Mouse (Mus musculus): Measurements from ENCODE around the gene Ap3d1. TPM values are rescaled to one million over a fixed set of nuclear protein-coding genes. Genes with fewer than 3 reads are reported as not detected.

The Ap3d1 gene
- polyA plus RNA-seq, 1 experiment from 2014 or later = 125 TPM

DNA sequence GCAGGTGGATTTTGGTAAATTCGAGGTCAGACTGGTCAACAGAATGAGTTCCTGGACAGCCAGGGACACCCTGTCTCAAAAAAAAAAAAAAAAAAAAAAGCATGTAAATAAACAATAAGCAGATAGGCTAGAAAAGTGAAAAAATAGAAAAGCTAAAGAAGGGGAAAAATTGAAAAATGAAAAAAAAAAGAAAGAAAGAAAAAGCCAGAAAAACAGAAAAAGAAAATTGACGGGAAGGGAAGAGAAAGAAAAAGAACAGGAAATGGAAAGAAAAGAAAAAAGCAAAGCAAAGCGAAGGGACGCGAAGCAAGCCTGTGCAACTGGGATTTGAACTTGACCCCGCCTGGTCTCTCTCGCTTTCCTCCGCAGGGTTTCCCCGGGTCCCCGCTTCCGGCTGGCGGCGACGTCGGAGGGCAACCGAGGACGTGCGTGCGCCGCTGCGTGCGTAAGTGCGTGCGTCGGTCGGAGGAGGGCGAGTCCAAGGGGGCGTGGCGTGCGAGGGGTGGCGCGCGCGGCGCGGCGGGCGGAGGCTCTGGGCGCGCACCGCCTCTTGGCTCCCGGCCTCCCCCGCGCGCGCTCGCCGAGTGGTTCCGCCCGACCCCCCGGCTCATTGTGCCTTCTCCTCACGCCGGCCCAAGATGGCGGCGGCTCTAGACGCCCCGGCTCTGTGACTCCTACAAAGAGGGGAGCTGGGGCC, 12.7 kb upstream of the Ap3d1 start, which contains the start of gene Dot1l:
TSS of gene Dot1l (plus strand) at position 613 of the 697 bp plus-strand sequence.
- WGBS = 1% methylated on average over 41 of the region's 57 CpGs
- H3K4me3 ChIP-seq (ENCODE audit: low read depth, low read length) = peak within 1 kb of the TSS; percentile 95
- H3K27me3 ChIP-seq (ENCODE audit: control insufficient read depth, insufficient read depth, low read length) = no peaks in the 10 kb centered on the region
- peak; percentile 90 for ATAC-seq (ENCODE audit: low read depth)
- H3K4me1 ChIP-seq (ENCODE audit: control insufficient read depth, insufficient read depth, low read length) = peaks cover 27% of the 10 kb centered on the region
- peak within 1 kb of the TSS; percentile 89 for H3K4me2 ChIP-seq (ENCODE audit: low read depth, low read length)
- H3K36me3 ChIP-seq (ENCODE audit: control insufficient read depth, insufficient read depth, low read length) = no peaks in the 10 kb centered on the region
- H3K9ac ChIP-seq (replicated peaks; ENCODE audit: low read depth, low read length) = peak within 1 kb of the TSS; percentile 97
- no peaks in the 10 kb centered on the region for H3K9me3 ChIP-seq (ENCODE audit: control insufficient read depth, low read length)
- H3K27ac ChIP-seq (ENCODE audit: low read depth, low read length) = peak within 1 kb of the TSS; percentile 89

- 4% methylated on average over 6 of the region's 6 CpGs for WGBS
- peak; percentile 38; the same call in 1 of the 2 replicates for ATAC-seq (ENCODE audit: low read depth)
- Histone ChIP-seq H3K36me3 (ENCODE audit: control insufficient read depth, insufficient read depth, low read length) (no peaks in the 10 kb centered on the region), H3K4me3 (ENCODE audit: low read depth, low read length) (no peak overlapping the region), H3K9me3 (ENCODE audit: control insufficient read depth, low read length) (no peaks in the 10 kb centered on the region), H3K27me3 (ENCODE audit: control insufficient read depth, insufficient read depth, low read length) (no peaks in the 10 kb centered on the region), H3K4me1 (ENCODE audit: control insufficient read depth, insufficient read depth, low read length) (peaks cover 14% of the 10 kb centered on the region), H3K4me2 (ENCODE audit: low read depth, low read length) (peak overlapping the region; percentile 29; the same call in 1 of the 2 replicates), H3K9ac (replicated peaks; ENCODE audit: low read depth, low read length) (no peak overlapping the region), H3K27ac (ENCODE audit: low read depth, low read length) (no peak overlapping the region)
Measured at GRCm38 (mm10) chr10:80752079-80752625, 10.1 kb upstream of the Ap3d1 start.

GRCm38 (mm10) chr10:80751188-80751832, 9.2 kb upstream of the Ap3d1 start:
- Histone ChIP-seq H3K4me3 (ENCODE audit: low read depth, low read length) (no peak overlapping the region), H3K4me1 (ENCODE audit: control insufficient read depth, insufficient read depth, low read length) (peaks cover 8% of the 10 kb centered on the region), H3K4me2 (ENCODE audit: low read depth, low read length) (peak overlapping the region; percentile 29; the same call in 1 of the 2 replicates), H3K9ac (replicated peaks; ENCODE audit: low read depth, low read length) (0 out of 2 replicates have a peak overlapping the region, but pooled peaks have one; percentile 21), H3K9me3 (ENCODE audit: control insufficient read depth, low read length) (no peaks in the 10 kb centered on the region), H3K27me3 (ENCODE audit: control insufficient read depth, insufficient read depth, low read length) (no peaks in the 10 kb centered on the region), H3K27ac (ENCODE audit: low read depth, low read length) (no peak overlapping the region), H3K36me3 (ENCODE audit: control insufficient read depth, insufficient read depth, low read length) (no peaks in the 10 kb centered on the region)
- ATAC-seq (ENCODE audit: low read depth) = no peak
- WGBS = 17% methylated on average over 16 of the region's 16 CpGs

DNA sequence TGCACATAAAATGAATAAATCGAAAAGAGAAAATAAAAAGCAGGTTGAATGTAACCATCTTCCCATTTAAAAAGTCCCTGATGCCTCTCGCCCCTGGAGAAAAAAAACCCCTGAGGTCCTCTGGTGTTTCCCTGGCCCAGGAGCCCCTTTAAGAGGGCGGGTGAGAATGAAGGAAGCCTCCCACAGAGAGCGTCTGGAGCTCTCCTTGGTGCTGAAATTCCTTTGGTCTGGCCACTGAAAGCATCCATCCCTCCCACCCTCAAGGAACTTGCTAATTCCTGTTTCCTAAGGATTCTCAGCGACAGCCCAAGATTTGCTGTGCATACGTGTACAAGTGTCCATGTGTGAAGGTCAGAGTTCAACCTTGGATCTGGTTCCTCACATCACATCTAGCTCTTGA, 6.5 kb upstream of the Ap3d1 start:
- 16% methylated on average over 6 of the region's 6 CpGs for WGBS
- H3K4me2 ChIP-seq (ENCODE audit: low read depth, low read length) = no peak overlapping the region
- no peaks in the 10 kb centered on the region for H3K9me3 ChIP-seq (ENCODE audit: control insufficient read depth, low read length)
- H3K9ac ChIP-seq (replicated peaks; ENCODE audit: low read depth, low read length) = no peak overlapping the region
- no peaks in the 10 kb centered on the region for H3K27me3 ChIP-seq (ENCODE audit: control insufficient read depth, insufficient read depth, low read length)
- ATAC-seq (ENCODE audit: low read depth) = no peak
- H3K4me1 ChIP-seq (ENCODE audit: control insufficient read depth, insufficient read depth, low read length) = no peaks in the 10 kb centered on the region
- H3K4me3 ChIP-seq (ENCODE audit: low read depth, low read length) = no peak overlapping the region
- no peak overlapping the region for H3K27ac ChIP-seq (ENCODE audit: low read depth, low read length)
- no peaks in the 10 kb centered on the region for H3K36me3 ChIP-seq (ENCODE audit: control insufficient read depth, insufficient read depth, low read length)

DNA sequence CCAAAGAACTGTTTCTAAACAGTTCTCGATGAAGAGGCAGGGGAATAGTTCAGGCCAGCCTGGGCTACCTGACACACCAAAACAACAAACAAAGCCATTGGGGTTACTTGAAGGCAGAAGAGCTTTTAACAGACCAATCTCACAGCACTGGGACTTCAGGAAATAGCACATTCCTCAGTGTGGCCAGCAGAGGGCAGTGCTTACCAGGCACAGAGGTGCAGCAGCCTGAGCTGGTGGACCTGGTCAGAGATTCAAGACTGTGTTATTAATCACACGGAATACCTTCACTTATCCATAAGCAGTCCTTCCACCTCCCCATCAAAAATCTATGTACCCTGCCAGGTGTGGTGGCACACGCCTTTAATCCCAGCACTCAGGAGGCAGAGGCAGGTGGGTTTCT, 5.3 kb upstream of the Ap3d1 start:
- WGBS = 19% methylated on average over 3 of the region's 3 CpGs
- no peak overlapping the region for H3K4me2 ChIP-seq (ENCODE audit: low read depth, low read length)
- H3K9me3 ChIP-seq (ENCODE audit: control insufficient read depth, low read length) = no peaks in the 10 kb centered on the region
- no peaks in the 10 kb centered on the region for H3K27me3 ChIP-seq (ENCODE audit: control insufficient read depth, insufficient read depth, low read length)
- H3K36me3 ChIP-seq (ENCODE audit: control insufficient read depth, insufficient read depth, low read length) = no peaks in the 10 kb centered on the region
- H3K4me3 ChIP-seq (ENCODE audit: low read depth, low read length) = no peak overlapping the region
- H3K9ac ChIP-seq (replicated peaks; ENCODE audit: low read depth, low read length) = no peak overlapping the region
- H3K4me1 ChIP-seq (ENCODE audit: control insufficient read depth, insufficient read depth, low read length) = 0 out of 2 replicates have a peak, but pooled peaks cover 3% of the 10 kb centered on the region
- ATAC-seq (ENCODE audit: low read depth) = no peak
- no peak overlapping the region for H3K27ac ChIP-seq (ENCODE audit: low read depth, low read length)

DNA sequence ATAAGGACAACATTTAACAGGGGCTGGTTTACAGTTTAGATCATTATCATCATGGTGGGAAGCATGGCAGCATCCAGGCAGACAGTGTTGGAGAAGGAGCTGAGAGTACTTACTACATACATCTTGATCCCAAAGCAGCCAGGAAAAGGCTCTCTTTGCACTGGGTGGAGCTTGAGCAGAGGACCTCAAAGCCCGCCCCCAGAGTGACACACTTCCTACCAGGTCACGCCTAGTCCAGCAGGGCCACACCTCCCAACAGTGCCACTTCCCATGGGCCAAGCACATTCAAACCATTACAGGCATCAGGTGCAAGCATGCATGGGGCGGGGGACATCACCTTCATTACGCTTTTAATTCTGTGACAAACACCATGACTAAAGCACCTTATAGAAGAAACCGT, 2.2 kb upstream of the Ap3d1 start:
- Histone ChIP-seq H3K9ac (replicated peaks; ENCODE audit: low read depth, low read length) (no peak overlapping the region), H3K27ac (ENCODE audit: low read depth, low read length) (no peak overlapping the region), H3K9me3 (ENCODE audit: control insufficient read depth, low read length) (no peaks in the 10 kb centered on the region), H3K4me2 (ENCODE audit: low read depth, low read length) (no peak overlapping the region), H3K4me1 (ENCODE audit: control insufficient read depth, insufficient read depth, low read length) (peaks cover 23% of the 10 kb centered on the region), H3K27me3 (ENCODE audit: control insufficient read depth, insufficient read depth, low read length) (no peaks in the 10 kb centered on the region), H3K4me3 (ENCODE audit: low read depth, low read length) (no peak overlapping the region), H3K36me3 (ENCODE audit: control insufficient read depth, insufficient read depth, low read length) (no peaks in the 10 kb centered on the region)
- ATAC-seq (ENCODE audit: low read depth) = no peak
- WGBS = 42% methylated on average over 5 of the region's 5 CpGs

DNA sequence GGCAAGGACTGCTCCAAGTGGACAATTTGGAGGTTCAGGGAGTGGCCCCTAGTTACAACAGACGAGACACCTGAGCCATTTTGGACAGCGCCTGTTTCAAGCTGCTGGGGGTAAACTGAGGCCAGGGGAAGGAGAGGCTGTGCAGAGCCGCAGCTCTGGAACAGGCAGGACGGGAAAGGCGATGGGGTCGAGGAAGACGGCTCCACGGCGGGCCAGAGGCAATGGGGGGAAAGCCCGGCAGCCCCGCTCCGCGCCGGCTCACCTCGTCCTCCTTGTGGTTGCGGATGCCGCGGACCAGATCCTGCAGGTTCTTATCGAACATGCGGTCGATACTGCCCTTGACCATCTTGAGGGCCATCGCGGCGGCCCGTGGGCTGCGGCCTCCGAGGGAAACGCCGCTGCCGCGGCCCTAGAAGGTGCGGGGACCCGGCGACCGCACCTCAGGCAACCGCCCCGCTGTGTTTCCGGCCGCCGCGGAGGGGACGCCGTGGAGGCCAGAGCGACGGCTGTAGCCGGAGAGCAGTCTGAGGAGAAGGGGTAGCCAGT, 357 bp downstream of the Ap3d1 start:
- Histone ChIP-seq H3K27me3 (ENCODE audit: control insufficient read depth, insufficient read depth, low read length) (no peaks in the 10 kb centered on the region), H3K9me3 (ENCODE audit: control insufficient read depth, low read length) (no peaks in the 10 kb centered on the region), H3K4me2 (ENCODE audit: low read depth, low read length) (peak overlapping the region; percentile 99), H3K4me3 (ENCODE audit: low read depth, low read length) (peak overlapping the region; percentile 81), H3K4me1 (ENCODE audit: control insufficient read depth, insufficient read depth, low read length) (peaks cover 25% of the 10 kb centered on the region), H3K27ac (ENCODE audit: low read depth, low read length) (peak overlapping the region; percentile 71), H3K9ac (replicated peaks; ENCODE audit: low read depth, low read length) (peak overlapping the region; percentile 90), H3K36me3 (ENCODE audit: control insufficient read depth, insufficient read depth, low read length) (no peaks in the 10 kb centered on the region)
- no peak; the same call in none of the 2 replicates for ATAC-seq (ENCODE audit: low read depth)
- under 1% methylated on average over 35 of the region's 46 CpGs for WGBS

- Histone ChIP-seq H3K9ac (replicated peaks; ENCODE audit: low read depth, low read length) (peak overlapping the region; percentile 90), H3K27ac (ENCODE audit: low read depth, low read length) (no peak overlapping the region; the same call in 1 of the 2 replicates), H3K4me2 (ENCODE audit: low read depth, low read length) (peak overlapping the region; percentile 99), H3K36me3 (ENCODE audit: control insufficient read depth, insufficient read depth, low read length) (no peaks in the 10 kb centered on the region), H3K27me3 (ENCODE audit: control insufficient read depth, insufficient read depth, low read length) (no peaks in the 10 kb centered on the region), H3K4me3 (ENCODE audit: low read depth, low read length) (peak overlapping the region; percentile 81), H3K4me1 (ENCODE audit: control insufficient read depth, insufficient read depth, low read length) (peaks cover 25% of the 10 kb centered on the region), H3K9me3 (ENCODE audit: control insufficient read depth, low read length) (no peaks in the 10 kb centered on the region)
- no peak for ATAC-seq (ENCODE audit: low read depth)
- WGBS = 33% methylated on average over 5 of the region's 5 CpGs
Measured at GRCm38 (mm10) chr10:80741146-80741545, 918 bp downstream of the Ap3d1 start.

DNA sequence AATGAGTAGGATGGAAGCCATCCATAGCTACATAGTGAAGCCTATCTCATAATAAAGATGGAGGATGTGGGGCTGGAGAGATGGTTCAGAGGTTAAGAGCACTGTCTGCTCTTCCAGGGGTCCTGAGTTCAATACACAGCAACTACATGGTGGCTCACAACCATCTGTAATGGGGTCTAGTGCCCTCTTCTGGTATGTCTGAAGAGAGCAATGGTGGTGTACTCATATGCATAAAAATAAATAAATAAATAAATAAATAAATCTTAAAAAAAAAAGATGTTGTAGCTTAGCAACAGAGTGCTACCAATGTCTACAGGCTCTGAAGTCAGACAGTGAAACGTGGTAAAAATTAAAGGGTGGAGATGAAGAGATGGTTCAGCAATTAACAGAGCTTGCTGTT, 3.4 kb downstream of the Ap3d1 start:
- Histone ChIP-seq H3K9me3 (ENCODE audit: control insufficient read depth, low read length) (no peaks in the 10 kb centered on the region), H3K27ac (ENCODE audit: low read depth, low read length) (no peak overlapping the region), H3K4me2 (ENCODE audit: low read depth, low read length) (no peak overlapping the region), H3K4me1 (ENCODE audit: control insufficient read depth, insufficient read depth, low read length) (peaks cover 25% of the 10 kb centered on the region), H3K36me3 (ENCODE audit: control insufficient read depth, insufficient read depth, low read length) (peaks cover 5% of the 10 kb centered on the region), H3K27me3 (ENCODE audit: control insufficient read depth, insufficient read depth, low read length) (no peaks in the 10 kb centered on the region), H3K4me3 (ENCODE audit: low read depth, low read length) (no peak overlapping the region), H3K9ac (replicated peaks; ENCODE audit: low read depth, low read length) (no peak overlapping the region)
- ATAC-seq (ENCODE audit: low read depth) = no peak
- WGBS = 55% methylated on average over 1 of the region's 1 CpGs
